ENCODE assay signal across 18 mouse cellular contexts in genomic region chr2:104484438-104484837, GRCm38 (mm10). TPM values are rescaled to one million over a fixed set of nuclear protein-coding genes. Genes with fewer than 3 reads are reported as not detected.
DNase-seq lines count a peak whose midpoint lies in the region; ATAC-seq lines count a peak whose summit lies in the region.
"Had no signal": no experiment of that assay in that cellular context is flagged by ENCODE, and none has a peak within 500 bp of the region (broad histone marks: within the 10 kb centered on the region; RNA-seq: fewer than 3 reads in every experiment).

No protein-coding gene starts in this region.

- H3K27ac ChIP-seq in heart, embryonic 11.5 days (ENCODE audit: low read depth, low read length): peak overlapping the region; percentile 22; the same call in 1 of the 2 replicates
- H3K27ac ChIP-seq in kidney, embryonic 16.5 days (ENCODE audit: low read length): no peak overlapping the region
- no peak overlapping the region for H3K27ac ChIP-seq in neural tube, embryonic 14.5 days (ENCODE audit: low read depth, low read length)
- H3K27ac ChIP-seq: embryonic facial prominence, embryonic 12.5 days; hindbrain, embryonic 10.5 days had no signal

- no peak for DNase-seq in heart, adult 8-10 months (ENCODE audit: low spot score)
- DNase-seq in kidney, adult 11 months: no peak
- DNase-seq in forelimb bud, embryonic 11.5 days (ENCODE audit: low read depth, low spot score): peak; percentile 54
- no peak for DNase-seq in layer of hippocampus, postnatal 36 days
- DNase-seq in left cerebral cortex, postnatal 10 days (ENCODE audit: extremely low spot score in 1 of 2, low spot score in 2 of 2): no peak
- DNase-seq: adrenal gland, adult 8-10 months; cerebellum, adult 8-10 months; kidney, adult 18-20 months; layer of hippocampus, adult 9-11 months; left cerebral cortex, postnatal 4 days; lung, adult 18-20 months; right cerebral cortex, postnatal 14 days; thymus, adult 2 months had no signal

- no peak overlapping the region for H3K4me3 ChIP-seq in heart, embryonic 11.5 days (ENCODE audit: low read depth, low read length)
- H3K4me3 ChIP-seq in kidney, embryonic 16.5 days (ENCODE audit: low read length): no peak overlapping the region
- H3K4me3 ChIP-seq in neural tube, embryonic 14.5 days (ENCODE audit: low read depth, low read length): no peak overlapping the region
- H3K4me3 ChIP-seq: embryonic facial prominence, embryonic 12.5 days; hindbrain, embryonic 10.5 days had no signal

- intact Hi-C loops in left cerebral cortex, postnatal 10 days (cut with DNase I): no loop called here

- no peaks in the 10 kb centered on the region for H3K27me3 ChIP-seq in heart, embryonic 11.5 days (ENCODE audit: control insufficient read depth, insufficient read depth, low read length)
- H3K27me3 ChIP-seq in kidney, embryonic 16.5 days (ENCODE audit: insufficient read depth, low read length): no peaks in the 10 kb centered on the region
- H3K27me3 ChIP-seq in neural tube, embryonic 14.5 days (ENCODE audit: control insufficient read depth, insufficient read depth, low read length): no peaks in the 10 kb centered on the region
- H3K27me3 ChIP-seq: embryonic facial prominence, embryonic 12.5 days had no signal

- WGBS in heart, embryonic 11.5 days (ENCODE audit: insufficient replicate concordance): 46% methylated on average over 5 of the region's 5 CpGs
- WGBS in kidney, embryonic 16.5 days: 19% methylated on average over 5 of the region's 5 CpGs
- WGBS in neural tube, embryonic 14.5 days: 13% methylated on average over 5 of the region's 5 CpGs

- peaks cover 6% of the 10 kb centered on the region for H3K4me1 ChIP-seq in heart, embryonic 11.5 days (ENCODE audit: control insufficient read depth, insufficient read depth, low read length)
- peaks cover 8% of the 10 kb centered on the region; the same call in 1 of the 2 replicates for H3K4me1 ChIP-seq in kidney, embryonic 16.5 days (ENCODE audit: insufficient read depth, low read length)
- no peaks in the 10 kb centered on the region for H3K4me1 ChIP-seq in neural tube, embryonic 14.5 days (ENCODE audit: control insufficient read depth, insufficient read depth, low read length)
- H3K4me1 ChIP-seq: embryonic facial prominence, embryonic 12.5 days; hindbrain, embryonic 10.5 days had no signal

- H3K36me3 ChIP-seq in heart, embryonic 11.5 days (ENCODE audit: control insufficient read depth, insufficient read depth, low read length): no peaks in the 10 kb centered on the region
- no peaks in the 10 kb centered on the region for H3K36me3 ChIP-seq in kidney, embryonic 16.5 days (ENCODE audit: insufficient read depth, low read length)
- no peaks in the 10 kb centered on the region for H3K36me3 ChIP-seq in neural tube, embryonic 14.5 days (ENCODE audit: control insufficient read depth, insufficient read depth, low read length)
- H3K36me3 ChIP-seq: embryonic facial prominence, embryonic 12.5 days; hindbrain, embryonic 10.5 days had no signal

- H3K4me2 ChIP-seq in heart, embryonic 11.5 days: no peak overlapping the region
- H3K4me2 ChIP-seq in kidney, embryonic 16.5 days (replicated peaks; ENCODE audit: low read depth, low read length): no peak overlapping the region
- H3K4me2 ChIP-seq in neural tube, embryonic 14.5 days (ENCODE audit: low read depth, low read length): no peak overlapping the region
- H3K4me2 ChIP-seq: embryonic facial prominence, embryonic 12.5 days had no signal

- H3K9me3 ChIP-seq in heart, embryonic 11.5 days (replicated peaks; ENCODE audit: control insufficient read depth, low read length): no peaks in the 10 kb centered on the region
- peaks cover 3% of the 10 kb centered on the region; the same call in 1 of the 2 replicates for H3K9me3 ChIP-seq in kidney, embryonic 16.5 days (ENCODE audit: low read length)
- no peaks in the 10 kb centered on the region for H3K9me3 ChIP-seq in neural tube, embryonic 14.5 days (ENCODE audit: control insufficient read depth, low read length)
- H3K9me3 ChIP-seq: embryonic facial prominence, embryonic 12.5 days; hindbrain, embryonic 10.5 days had no signal

- no peak overlapping the region for H3K9ac ChIP-seq in heart, embryonic 11.5 days (ENCODE audit: low read depth, low read length)
- H3K9ac ChIP-seq in kidney, embryonic 16.5 days (replicated peaks; ENCODE audit: low read length): no peak overlapping the region
- H3K9ac ChIP-seq in neural tube, embryonic 14.5 days (replicated peaks; ENCODE audit: low read depth, low read length): no peak overlapping the region
- H3K9ac ChIP-seq: embryonic facial prominence, embryonic 12.5 days had no signal

- ATAC-seq in heart, embryonic 11.5 days (replicated peaks; ENCODE audit: insufficient number of reproducible peaks, low FRiP score, low TSS enrichment): no peak
- peak; percentile 59; the same call in 1 of the 2 replicates for ATAC-seq in kidney, embryonic 16.5 days (ENCODE audit: low FRiP score, low TSS enrichment)
- peak; percentile 61; the same call in 1 of the 2 replicates for ATAC-seq in neural tube, embryonic 14.5 days (ENCODE audit: low read depth)

RNA-seq across cellular contexts. Expression of gene Hipk3, which starts 9.8 kb away (rescaled TPM):
- polyA plus RNA-seq in heart, embryonic 11.5 days (2014; fragmentation: Nextera tagmentation; extraction: Ambion mirVana): 48.1 and 61.9 TPM in 2 replicates
- total RNA-seq in heart, adult 8-10 months (2022): 100 to 1,000 TPM; 217 to 250 (median 233) TPM
- polyA plus RNA-seq in kidney, embryonic 16.5 days (2015; fragmentation: Nextera tagmentation; extraction: Ambion mirVana): 11.4 and 12.1 TPM in 2 replicates
- 11.8 and 14.8 TPM in 2 replicates for polyA plus RNA-seq in neural tube, embryonic 14.5 days (2014; fragmentation: Nextera tagmentation; extraction: Ambion mirVana)
- total RNA-seq in layer of hippocampus, postnatal 36 days (2021): 10 to 100 TPM; 67.0 to 69.2 TPM
- total RNA-seq in left cerebral cortex, postnatal 10 days (2021): 10 to 100 TPM; 57.3 to 59.4 TPM
